Mouse (Mus musculus) heart, adult 2 months (tissue): Measurements from ENCODE around the gene Gm20388.

Experiments used
- CTCF ChIP-seq: fragments of 200-600 bp; IDR thresholded peaks from 2 replicates; pipeline ENCODE4 v1.8.1; 2022; ENCODE audit warnings: antibody characterized with exemption, mild to moderate bottlenecking, moderate library complexity
- POLR2A ChIP-seq: fragments of 200-500 bp; IDR thresholded peaks from 2 replicates; pipeline ENCODE4 v1.6.1; 2011; ENCODE audit warnings: mild to moderate bottlenecking, low read depth, low read length, control low read depth; ENCODE audit not compliant: insufficient read depth

DNA sequence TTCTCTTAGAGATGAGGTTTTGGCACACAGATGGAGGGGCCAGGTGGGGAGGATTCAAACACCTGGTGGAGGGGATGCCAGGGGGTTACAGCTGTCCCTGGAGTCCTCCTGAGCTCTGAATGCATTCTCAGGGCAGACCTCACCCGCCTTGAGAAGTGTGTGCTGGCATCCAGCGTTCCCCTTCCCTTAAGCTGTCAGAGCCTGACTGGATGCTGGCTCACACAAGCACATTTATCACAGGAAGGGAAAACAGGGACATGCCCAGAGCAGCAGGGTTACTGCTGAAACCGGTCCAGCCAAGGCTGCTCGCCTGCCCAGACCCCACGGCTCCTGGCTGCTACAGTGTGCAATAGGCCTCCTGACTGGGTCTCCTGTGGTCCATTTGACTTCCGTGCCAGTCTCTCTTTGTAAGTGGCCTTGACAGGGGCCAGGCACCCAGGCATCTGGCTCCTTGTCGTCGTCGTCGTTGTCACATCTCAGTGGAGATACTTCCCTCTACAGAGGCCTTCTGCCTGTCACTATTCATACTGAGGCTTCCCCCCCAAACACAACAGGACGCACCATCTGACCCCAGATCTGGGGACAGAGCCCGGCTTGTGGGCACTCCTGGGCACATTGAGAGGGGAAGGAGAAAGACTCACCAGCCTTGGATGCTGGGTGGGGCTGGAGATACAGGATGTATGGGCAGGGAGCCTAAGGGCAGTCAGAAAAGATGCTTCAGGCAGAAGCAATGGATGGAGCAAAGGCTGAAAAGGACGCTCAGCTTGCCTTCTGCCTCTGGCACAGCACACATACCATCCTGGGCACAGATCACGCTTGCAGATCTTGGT, 2810.4 kb downstream of the Gm20388 start:
- no peak for TF ChIP-seq CTCF
- TF ChIP-seq POLR2A, result no peak
